Mouse (Mus musculus) embryonic fibroblast, embryonic 13.5 days (primary cell): ENCODE measurements around the gene Galnt17.

Experiments used
- CTCF ChIP-seq: IDR thresholded peaks from 2 replicates; pipeline ENCODE4 v1.5.1; 2011; ENCODE audit warnings: mild to moderate bottlenecking, control low read depth, low read length, moderate library complexity, borderline replicate concordance; ENCODE audit not compliant: insufficient read depth
- POLR2A ChIP-seq: IDR thresholded peaks from 2 replicates; pipeline ENCODE4 v1.6.1; 2011; ENCODE audit warnings: low read depth, mild to moderate bottlenecking, control low read depth, low read length, moderate library complexity

- TF ChIP-seq POLR2A (no peak), CTCF (no peak)
Observed at GRCm38 (mm10) chr5:131266291-131266690, 42.0 kb downstream of the Galnt17 start.
